Mouse (Mus musculus): ENCODE data around the gene Galntl6. TPM values are rescaled to one million over a fixed set of nuclear protein-coding genes. Genes with fewer than 3 reads are reported as not detected.

The Galntl6 gene
- polyA plus RNA-seq, 1 experiment from 2014 or later: 15.9 TPM

DNA sequence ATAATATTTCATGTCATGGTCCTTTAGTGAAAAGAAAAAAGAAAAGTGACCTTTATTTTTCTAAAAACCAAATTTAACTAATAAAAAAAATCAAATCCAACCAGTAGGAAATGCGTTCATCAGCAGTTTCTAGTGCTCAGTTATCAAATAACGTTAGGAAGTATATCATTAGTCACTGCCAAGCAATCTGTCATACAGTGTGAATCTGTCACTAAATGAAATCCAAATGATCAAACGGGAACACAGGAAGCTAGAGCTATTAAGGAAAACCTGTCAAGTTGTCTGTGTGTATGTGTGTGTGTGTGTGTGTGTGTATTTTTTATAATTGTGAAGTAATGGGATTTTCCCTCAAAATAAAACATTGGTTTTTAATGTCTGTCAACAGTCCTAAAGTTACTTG lies 515.9 kb downstream of the Galntl6 start:
- H3K4me1 ChIP-seq (replicated peaks; ENCODE audit: control insufficient read depth, insufficient read depth, low read length): no peaks in the 10 kb centered on the region
- no peak overlapping the region for H3K4me3 ChIP-seq (replicated peaks; ENCODE audit: low read length)
- no peak overlapping the region for H3K27ac ChIP-seq (ENCODE audit: low read length)
- no peaks in the 10 kb centered on the region for H3K9me3 ChIP-seq (ENCODE audit: control insufficient read depth, low read length)
- WGBS: 51% methylated on average over 3 of the region's 3 CpGs
- ATAC-seq: peak; percentile 93
- no peaks in the 10 kb centered on the region for H3K27me3 ChIP-seq (replicated peaks; ENCODE audit: control insufficient read depth, insufficient read depth, low read length)
- no peak overlapping the region for H3K4me2 ChIP-seq (ENCODE audit: low read length)
- no peak overlapping the region for H3K9ac ChIP-seq (replicated peaks; ENCODE audit: low read depth, low read length)
- no peaks in the 10 kb centered on the region for H3K36me3 ChIP-seq (ENCODE audit: control insufficient read depth, insufficient read depth)

DNA sequence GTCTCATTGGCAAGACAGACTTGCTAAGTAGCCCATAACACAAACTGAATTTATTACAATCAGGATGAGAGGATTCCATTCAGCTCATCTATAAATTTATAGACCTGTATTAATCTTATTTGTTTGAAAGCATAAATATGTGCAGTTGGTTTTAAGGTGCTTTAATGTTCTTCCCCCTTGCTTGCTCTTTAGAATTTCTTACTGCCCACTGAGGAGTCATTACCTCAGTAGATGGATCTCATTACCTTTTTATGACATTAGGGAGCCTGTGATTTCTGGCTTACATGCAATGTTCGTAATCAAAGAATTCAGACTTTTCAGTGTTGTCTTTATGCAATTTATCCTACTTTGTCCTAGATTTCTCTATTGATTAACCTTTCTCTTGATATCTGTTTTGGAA lies 516.6 kb downstream of the Galntl6 start:
- Histone ChIP-seq H3K4me1 (replicated peaks; ENCODE audit: control insufficient read depth, insufficient read depth, low read length) (no peaks in the 10 kb centered on the region), H3K27me3 (replicated peaks; ENCODE audit: control insufficient read depth, insufficient read depth, low read length) (no peaks in the 10 kb centered on the region)
- 67% methylated on average over 1 of the region's 1 CpGs for WGBS

DNA sequence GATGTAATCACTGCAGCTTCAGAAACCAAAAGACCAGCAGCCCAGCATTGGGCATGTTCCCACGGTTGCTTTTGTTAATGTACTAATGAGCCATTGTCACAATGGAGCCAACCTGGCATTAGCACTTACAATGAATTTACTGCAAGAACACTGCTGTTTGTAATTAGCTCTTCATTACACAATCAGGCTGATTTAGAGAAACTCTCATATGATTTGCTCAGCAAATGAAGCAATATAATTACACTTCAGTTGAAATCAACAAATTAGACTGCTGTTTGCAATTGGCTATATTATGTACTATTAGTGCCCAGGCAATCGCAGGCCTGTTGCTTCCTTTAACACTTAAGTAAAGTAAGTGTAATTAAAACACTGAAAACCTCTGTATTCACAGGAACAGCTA lies 540.1 kb downstream of the Galntl6 start:
- peak; percentile 96 for ATAC-seq
- H3K27me3 ChIP-seq (replicated peaks; ENCODE audit: control insufficient read depth, insufficient read depth, low read length): no peaks in the 10 kb centered on the region
- no peak overlapping the region for H3K4me2 ChIP-seq (ENCODE audit: low read length)
- no peak overlapping the region for H3K27ac ChIP-seq (ENCODE audit: low read length)
- no peak overlapping the region for H3K4me3 ChIP-seq (replicated peaks; ENCODE audit: low read length)
- no peaks in the 10 kb centered on the region for H3K9me3 ChIP-seq (ENCODE audit: control insufficient read depth, low read length)
- no peak overlapping the region for H3K9ac ChIP-seq (replicated peaks; ENCODE audit: low read depth, low read length)
- WGBS: 13% methylated on average over 2 of the region's 2 CpGs
- no peaks in the 10 kb centered on the region for H3K4me1 ChIP-seq (replicated peaks; ENCODE audit: control insufficient read depth, insufficient read depth, low read length)
- H3K36me3 ChIP-seq (ENCODE audit: control insufficient read depth, insufficient read depth): no peaks in the 10 kb centered on the region

More for the DNA sequence above, 516.6 kb downstream of the Galntl6 start:
- Histone ChIP-seq H3K9ac (replicated peaks; ENCODE audit: low read depth, low read length) (no peak overlapping the region), H3K4me3 (replicated peaks; ENCODE audit: low read length) (no peak overlapping the region), H3K4me2 (ENCODE audit: low read length) (no peak overlapping the region), H3K9me3 (ENCODE audit: control insufficient read depth, low read length) (no peaks in the 10 kb centered on the region), H3K27ac (ENCODE audit: low read length) (no peak overlapping the region), H3K36me3 (ENCODE audit: control insufficient read depth, insufficient read depth) (no peaks in the 10 kb centered on the region)
- no peak for ATAC-seq

DNA sequence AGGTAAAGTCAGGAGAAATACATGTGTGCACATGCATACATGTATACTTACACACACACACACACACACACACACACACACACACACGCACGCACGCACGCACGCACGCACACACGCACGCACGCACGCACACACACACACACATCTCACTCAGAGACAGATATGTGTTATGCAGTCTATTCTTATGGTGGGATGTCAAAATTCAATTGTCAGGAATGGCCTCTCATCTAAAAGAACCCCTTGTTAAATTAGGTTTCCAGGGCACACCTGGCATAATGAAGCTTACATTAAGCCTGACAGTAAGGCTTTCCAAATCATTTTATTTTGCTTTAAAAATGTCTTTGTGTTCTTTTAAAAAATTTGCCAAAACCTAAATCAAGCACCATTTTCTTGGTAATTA lies 540.5 kb downstream of the Galntl6 start:
- Histone ChIP-seq H3K4me1 (replicated peaks; ENCODE audit: control insufficient read depth, insufficient read depth, low read length) (no peaks in the 10 kb centered on the region), H3K4me3 (replicated peaks; ENCODE audit: low read length) (no peak overlapping the region), H3K27me3 (replicated peaks; ENCODE audit: control insufficient read depth, insufficient read depth, low read length) (no peaks in the 10 kb centered on the region), H3K27ac (ENCODE audit: low read length) (no peak overlapping the region; the same call in 1 of the 2 replicates), H3K9ac (replicated peaks; ENCODE audit: low read depth, low read length) (no peak overlapping the region), H3K36me3 (ENCODE audit: control insufficient read depth, insufficient read depth) (no peaks in the 10 kb centered on the region), H3K4me2 (ENCODE audit: low read length) (no peak overlapping the region), H3K9me3 (ENCODE audit: control insufficient read depth, low read length) (no peaks in the 10 kb centered on the region)
- 43% methylated on average over 10 of the region's 10 CpGs for WGBS
- ATAC-seq: peak; percentile 59; the same call in 1 of the 2 replicates

DNA sequence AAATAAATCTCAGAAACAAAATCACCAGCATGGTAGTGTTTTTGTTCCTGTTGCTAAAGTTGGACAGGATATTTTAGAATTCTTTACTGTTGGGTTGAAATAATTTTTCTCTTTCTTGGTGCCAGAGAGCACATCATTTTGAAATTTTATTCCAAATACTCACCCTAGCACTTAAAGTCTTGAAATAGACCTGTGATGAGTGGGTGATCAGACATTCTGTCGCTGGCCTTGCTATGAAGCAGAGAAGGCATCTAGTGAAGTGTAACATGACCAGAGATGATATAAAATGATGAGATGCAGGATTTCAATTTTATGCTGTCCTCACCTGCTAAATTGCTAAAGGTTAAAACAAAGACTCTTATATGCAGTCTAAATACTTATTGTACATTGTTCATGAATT lies 581.3 kb downstream of the Galntl6 start:
- no peaks in the 10 kb centered on the region for H3K27me3 ChIP-seq (replicated peaks; ENCODE audit: control insufficient read depth, insufficient read depth, low read length)
- no peak overlapping the region for H3K4me2 ChIP-seq (ENCODE audit: low read length)
- H3K36me3 ChIP-seq (ENCODE audit: control insufficient read depth, insufficient read depth): no peaks in the 10 kb centered on the region
- ATAC-seq: no peak
- H3K27ac ChIP-seq (ENCODE audit: low read length): no peak overlapping the region
- no peak overlapping the region for H3K9ac ChIP-seq (replicated peaks; ENCODE audit: low read depth, low read length)
- H3K9me3 ChIP-seq (ENCODE audit: control insufficient read depth, low read length): no peaks in the 10 kb centered on the region
- WGBS: 91% methylated on average over 1 of the region's 1 CpGs
- no peaks in the 10 kb centered on the region for H3K4me1 ChIP-seq (replicated peaks; ENCODE audit: control insufficient read depth, insufficient read depth, low read length)
- no peak overlapping the region for H3K4me3 ChIP-seq (replicated peaks; ENCODE audit: low read length)

DNA sequence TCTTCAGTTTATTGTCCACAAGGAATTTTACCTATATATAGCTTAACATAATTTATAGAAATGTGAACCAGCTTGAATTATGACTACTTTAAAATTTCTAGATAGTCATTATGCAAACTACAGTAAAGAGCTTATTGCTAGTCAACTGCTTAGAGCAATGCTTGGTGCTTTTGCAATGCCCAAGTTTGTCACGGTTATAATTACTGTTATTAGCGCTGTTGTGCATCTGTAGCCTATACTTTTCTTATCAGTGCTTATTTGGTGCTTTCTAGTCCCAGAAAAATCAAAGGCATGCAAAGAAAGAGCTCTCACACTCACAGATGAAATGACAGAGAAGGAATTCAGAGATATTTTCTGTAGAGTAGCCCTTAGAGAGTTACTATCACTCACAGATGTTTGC lies 599.0 kb downstream of the Galntl6 start:
- peak; percentile 79 for ATAC-seq

DNA sequence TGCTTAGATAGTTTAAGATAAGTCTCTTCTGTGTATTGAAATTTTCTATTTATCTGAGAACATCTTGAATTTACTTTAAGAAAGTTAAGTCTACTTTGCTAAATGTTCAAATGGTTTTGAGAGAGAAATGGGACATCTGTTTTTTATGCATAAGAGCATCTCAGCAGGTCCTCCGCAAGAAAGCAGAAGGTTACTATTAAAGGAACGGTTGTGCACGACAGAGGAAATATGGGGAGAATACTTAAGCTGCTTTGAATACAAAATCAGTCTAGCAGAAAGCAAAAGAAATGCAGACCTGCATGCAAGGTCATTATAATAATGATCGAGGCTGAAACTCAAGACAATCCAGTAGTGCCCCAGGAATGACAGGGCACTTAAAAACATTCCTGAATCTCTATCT lies 621.0 kb downstream of the Galntl6 start:
- H3K27ac ChIP-seq (ENCODE audit: low read length): no peak overlapping the region
- WGBS: 32% methylated on average over 4 of the region's 4 CpGs
- no peak overlapping the region for H3K4me3 ChIP-seq (replicated peaks; ENCODE audit: low read length)
- H3K4me1 ChIP-seq (replicated peaks; ENCODE audit: control insufficient read depth, insufficient read depth, low read length): no peaks in the 10 kb centered on the region
- H3K4me2 ChIP-seq (ENCODE audit: low read length): no peak overlapping the region
- no peaks in the 10 kb centered on the region for H3K36me3 ChIP-seq (ENCODE audit: control insufficient read depth, insufficient read depth)
- H3K9ac ChIP-seq (replicated peaks; ENCODE audit: low read depth, low read length): no peak overlapping the region
- no peak for ATAC-seq
- H3K9me3 ChIP-seq (ENCODE audit: control insufficient read depth, low read length): no peaks in the 10 kb centered on the region
- H3K27me3 ChIP-seq (replicated peaks; ENCODE audit: control insufficient read depth, insufficient read depth, low read length): no peaks in the 10 kb centered on the region

More for the DNA sequence above, 599.0 kb downstream of the Galntl6 start:
- Histone ChIP-seq H3K36me3 (ENCODE audit: control insufficient read depth, insufficient read depth) (no peaks in the 10 kb centered on the region), H3K4me2 (ENCODE audit: low read length) (no peak overlapping the region), H3K27me3 (replicated peaks; ENCODE audit: control insufficient read depth, insufficient read depth, low read length) (no peaks in the 10 kb centered on the region), H3K4me1 (replicated peaks; ENCODE audit: control insufficient read depth, insufficient read depth, low read length) (no peaks in the 10 kb centered on the region), H3K4me3 (replicated peaks; ENCODE audit: low read length) (no peak overlapping the region), H3K9ac (replicated peaks; ENCODE audit: low read depth, low read length) (no peak overlapping the region), H3K9me3 (ENCODE audit: control insufficient read depth, low read length) (no peaks in the 10 kb centered on the region), H3K27ac (ENCODE audit: low read length) (no peak overlapping the region)
- WGBS: 78% methylated on average over 2 of the region's 2 CpGs

DNA sequence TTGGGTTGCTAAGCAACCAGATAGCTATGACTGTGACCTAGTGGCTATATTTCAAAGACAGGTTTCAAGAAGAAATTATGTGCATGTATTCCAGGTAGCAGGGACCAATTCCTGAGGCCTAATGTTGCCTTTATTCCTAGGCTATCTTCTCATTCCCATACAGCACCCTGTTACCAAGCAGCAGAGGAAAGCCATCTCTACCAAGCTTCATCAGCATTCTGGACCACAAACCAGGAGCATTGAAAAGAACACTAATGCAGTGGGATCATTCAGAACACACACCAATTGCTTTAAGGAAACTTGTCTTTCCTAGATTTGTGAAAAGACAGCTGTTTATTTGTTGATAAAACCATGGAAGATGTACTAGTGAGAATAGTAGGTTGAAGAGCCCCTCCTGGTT lies 622.4 kb downstream of the Galntl6 start:
- no peaks in the 10 kb centered on the region for H3K9me3 ChIP-seq (ENCODE audit: control insufficient read depth, low read length)
- ATAC-seq: no peak
- no peak overlapping the region for H3K27ac ChIP-seq (ENCODE audit: low read length)
- H3K4me2 ChIP-seq (ENCODE audit: low read length): no peak overlapping the region
- no peaks in the 10 kb centered on the region for H3K4me1 ChIP-seq (replicated peaks; ENCODE audit: control insufficient read depth, insufficient read depth, low read length)
- H3K4me3 ChIP-seq (replicated peaks; ENCODE audit: low read length): no peak overlapping the region
- no peaks in the 10 kb centered on the region for H3K27me3 ChIP-seq (replicated peaks; ENCODE audit: control insufficient read depth, insufficient read depth, low read length)
- H3K36me3 ChIP-seq (ENCODE audit: control insufficient read depth, insufficient read depth): no peaks in the 10 kb centered on the region
- H3K9ac ChIP-seq (replicated peaks; ENCODE audit: low read depth, low read length): no peak overlapping the region

DNA sequence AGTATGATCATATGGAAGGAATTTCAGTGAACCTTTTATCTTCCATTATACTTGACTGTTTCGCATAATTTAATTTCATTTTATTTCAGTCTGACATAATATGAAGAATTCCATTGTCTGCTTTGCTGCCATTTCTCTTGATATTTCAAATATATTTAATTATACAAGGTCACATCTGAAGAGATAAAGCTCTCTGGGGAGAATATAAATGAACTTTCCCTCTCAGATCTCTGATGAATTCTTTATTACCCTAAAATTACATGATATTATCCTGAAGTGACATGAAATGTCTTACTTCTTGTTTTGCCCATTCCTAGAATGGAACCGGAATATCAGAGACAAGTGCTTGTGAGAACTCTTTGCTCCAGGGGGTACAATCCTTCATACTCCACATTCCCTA lies 647.0 kb downstream of the Galntl6 start:
- ATAC-seq: peak; percentile 59
- WGBS: 82% methylated on average over 2 of the region's 2 CpGs

DNA sequence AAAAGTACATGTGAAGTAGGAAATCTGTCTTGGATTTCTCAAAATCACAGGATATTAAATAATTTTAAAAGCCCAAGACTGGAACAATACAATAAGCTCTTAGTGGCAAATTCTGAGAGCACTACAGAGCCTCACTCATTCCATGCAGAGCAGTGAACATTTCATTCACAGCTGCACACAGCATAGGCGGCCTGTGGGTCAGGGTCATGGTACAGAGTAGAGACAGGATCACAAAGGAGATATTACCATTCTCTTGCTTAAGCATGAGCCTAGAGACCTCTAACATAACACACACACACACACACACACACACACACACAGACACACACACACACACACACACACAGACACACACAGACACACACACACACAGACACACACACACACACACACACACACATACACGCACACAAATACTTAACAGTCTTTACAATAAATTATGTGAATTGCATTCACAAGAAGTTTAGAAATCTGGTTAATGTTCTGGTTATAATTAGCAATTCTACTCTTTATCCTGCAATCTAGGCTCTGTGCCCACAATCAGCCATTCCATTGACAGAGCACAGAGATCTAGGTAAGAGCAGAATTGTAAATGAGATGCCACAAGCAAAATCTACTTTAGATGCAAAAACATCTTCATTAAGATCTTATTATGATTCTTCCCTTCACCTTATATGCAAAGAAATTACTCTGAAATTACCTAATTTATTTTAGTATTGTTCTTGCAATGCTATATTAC lies 653.7 kb downstream of the Galntl6 start:
- Histone ChIP-seq H3K27me3 (replicated peaks; ENCODE audit: control insufficient read depth, insufficient read depth, low read length) (no peaks in the 10 kb centered on the region), H3K36me3 (ENCODE audit: control insufficient read depth, insufficient read depth) (no peaks in the 10 kb centered on the region), H3K4me1 (replicated peaks; ENCODE audit: control insufficient read depth, insufficient read depth, low read length) (no peaks in the 10 kb centered on the region), H3K4me3 (replicated peaks; ENCODE audit: low read length) (no peak overlapping the region), H3K9me3 (ENCODE audit: control insufficient read depth, low read length) (no peaks in the 10 kb centered on the region), H3K9ac (replicated peaks; ENCODE audit: low read depth, low read length) (no peak overlapping the region), H3K27ac (ENCODE audit: low read length) (no peak overlapping the region), H3K4me2 (ENCODE audit: low read length) (no peak overlapping the region)
- ATAC-seq: peak; percentile 77
- WGBS: 29% methylated on average over 2 of the region's 2 CpGs

More for the DNA sequence above, 647.0 kb downstream of the Galntl6 start:
- H3K4me1 ChIP-seq (replicated peaks; ENCODE audit: control insufficient read depth, insufficient read depth, low read length): no peaks in the 10 kb centered on the region
- H3K4me2 ChIP-seq (ENCODE audit: low read length): no peak overlapping the region
- no peak overlapping the region for H3K4me3 ChIP-seq (replicated peaks; ENCODE audit: low read length)
- H3K27me3 ChIP-seq (replicated peaks; ENCODE audit: control insufficient read depth, insufficient read depth, low read length): no peaks in the 10 kb centered on the region
- no peaks in the 10 kb centered on the region for H3K36me3 ChIP-seq (ENCODE audit: control insufficient read depth, insufficient read depth)
- H3K9me3 ChIP-seq (ENCODE audit: control insufficient read depth, low read length): no peaks in the 10 kb centered on the region
- no peak overlapping the region for H3K9ac ChIP-seq (replicated peaks; ENCODE audit: low read depth, low read length)
- H3K27ac ChIP-seq (ENCODE audit: low read length): no peak overlapping the region
